Mouse (Mus musculus): ENCODE data around the gene Mapk14. TPM values are rescaled to one million over a fixed set of nuclear protein-coding genes. Genes with fewer than 3 reads are reported as not detected.
A peak's percentile ranks its signal among the peaks of the same experiment; 100 is the strongest.

Mapk14 gene
- polyA plus RNA-seq, 1 experiment = 92.2 TPM

DNA sequence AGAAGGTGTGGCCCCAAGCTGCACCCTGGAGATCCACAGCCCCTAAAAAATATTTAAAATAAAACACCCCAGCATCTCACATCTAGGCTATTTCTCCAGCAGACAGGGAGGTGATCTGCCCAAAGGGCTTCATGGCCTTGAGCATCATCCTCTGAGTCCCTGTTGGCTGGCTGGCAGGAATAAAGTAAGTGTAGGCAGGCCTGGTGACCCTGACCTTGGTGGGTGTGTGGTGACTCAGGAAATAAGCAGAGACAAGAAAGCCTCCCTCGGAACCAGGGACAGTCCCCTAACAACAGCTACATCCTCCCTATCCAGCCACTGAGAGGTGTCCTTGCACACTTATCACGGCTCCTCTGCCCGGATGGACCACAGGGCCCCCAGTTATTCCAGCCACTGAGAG is 89.7 kb downstream of the Mapk14 start:
- Histone ChIP-seq H3K4me1 (ENCODE audit: control insufficient read depth, insufficient read depth, low read length) (no peaks in the 10 kb centered on the region), H3K27me3 (replicated peaks; ENCODE audit: control insufficient read depth, insufficient read depth, low read length) (no peaks in the 10 kb centered on the region), H3K4me3 (ENCODE audit: insufficient read depth, low read depth, low read length) (no peak overlapping the region), H3K27ac (ENCODE audit: insufficient read depth, low read depth, low read length) (no peak overlapping the region), H3K36me3 (ENCODE audit: control insufficient read depth, insufficient read depth, low read length) (no peaks in the 10 kb centered on the region)
- no peak for DNase-seq
- WGBS = 56% methylated on average over 3 of the region's 3 CpGs
- TF ChIP-seq CTCF (conservative IDR thresholded peaks at IDR 0.05; ENCODE audit: insufficient read depth, insufficient read length, low read depth, low read length) (no peak), POLR2A (IDR thresholded peaks at IDR 0.05; ENCODE audit: low read depth, low read length) (no peak)

DNA sequence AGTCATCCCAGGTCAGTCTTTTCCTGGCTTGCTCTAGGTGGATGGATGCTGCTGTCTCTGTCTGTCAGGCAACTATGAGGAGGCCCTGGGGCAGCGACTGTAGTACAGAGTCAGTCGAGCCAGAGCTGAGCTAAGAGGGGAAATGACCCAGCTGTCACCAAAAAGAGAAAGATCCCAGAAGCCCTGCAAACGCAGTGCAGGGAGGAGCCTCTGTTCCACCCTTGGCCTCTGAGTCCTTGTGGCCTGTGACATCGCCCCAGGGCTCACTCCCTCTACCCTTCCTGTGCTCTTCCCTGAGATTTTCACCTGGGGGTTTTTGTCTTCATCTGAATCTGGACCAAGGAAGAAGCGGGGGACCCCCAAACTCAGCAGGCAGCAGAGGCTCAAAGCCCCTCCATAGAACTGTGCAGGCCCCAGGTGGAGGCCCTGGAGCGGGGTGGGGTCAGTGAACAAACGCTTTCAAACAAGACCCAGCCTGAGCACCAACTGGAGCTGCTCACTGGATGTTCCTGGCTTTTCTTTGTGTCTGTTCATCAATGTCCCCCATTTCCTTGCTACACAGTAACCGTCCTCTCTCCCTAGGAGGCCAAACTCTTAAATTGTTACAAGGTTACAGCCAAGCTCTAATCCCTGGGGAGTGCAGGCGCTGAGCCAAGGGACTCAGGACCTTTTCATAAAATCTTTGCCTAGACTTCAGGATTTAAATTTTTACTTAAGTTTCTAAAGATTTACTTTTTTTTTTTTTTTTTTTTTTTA is 90.3 kb downstream of the Mapk14 start:
- Histone ChIP-seq H3K27ac (ENCODE audit: insufficient read depth, low read depth, low read length) (no peak overlapping the region), H3K36me3 (ENCODE audit: control insufficient read depth, insufficient read depth, low read length) (no peaks in the 10 kb centered on the region), H3K4me3 (ENCODE audit: insufficient read depth, low read depth, low read length) (no peak overlapping the region), H3K27me3 (replicated peaks; ENCODE audit: control insufficient read depth, insufficient read depth, low read length) (no peaks in the 10 kb centered on the region), H3K4me1 (ENCODE audit: control insufficient read depth, insufficient read depth, low read length) (no peaks in the 10 kb centered on the region)
- peak; percentile 26 for DNase-seq
- no peak for TF ChIP-seq CTCF (conservative IDR thresholded peaks at IDR 0.05; ENCODE audit: insufficient read depth, insufficient read length, low read depth, low read length)
- TF ChIP-seq POLR2A (IDR thresholded peaks at IDR 0.05; ENCODE audit: low read depth, low read length) = no peak
- WGBS = 66% methylated on average over 9 of the region's 9 CpGs

DNA sequence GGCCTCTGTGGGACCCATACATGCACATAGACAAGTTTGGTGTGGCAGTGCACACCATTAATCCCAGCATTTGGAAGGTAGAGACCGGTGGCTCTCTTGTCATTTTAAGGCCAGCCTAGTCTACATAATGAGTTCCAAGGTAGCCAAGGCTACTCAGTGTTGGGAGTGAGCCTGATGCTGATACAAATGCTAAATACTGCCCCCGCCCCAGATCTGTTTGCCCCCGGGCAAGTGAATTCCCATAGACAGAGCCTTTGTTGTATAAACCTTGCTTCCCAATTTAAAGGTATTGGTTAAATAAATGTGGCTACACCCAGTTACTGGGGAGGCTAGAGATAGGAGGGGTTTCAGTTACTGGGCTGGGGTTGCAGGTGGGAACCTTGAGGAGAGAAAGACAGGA is 93.9 kb downstream of the Mapk14 start:
- WGBS = 93% methylated on average over 3 of the region's 3 CpGs
- Histone ChIP-seq H3K36me3 (ENCODE audit: control insufficient read depth, insufficient read depth, low read length) (no peaks in the 10 kb centered on the region), H3K4me1 (ENCODE audit: control insufficient read depth, insufficient read depth, low read length) (no peaks in the 10 kb centered on the region), H3K4me3 (ENCODE audit: insufficient read depth, low read depth, low read length) (no peak overlapping the region), H3K27ac (ENCODE audit: insufficient read depth, low read depth, low read length) (no peak overlapping the region), H3K27me3 (replicated peaks; ENCODE audit: control insufficient read depth, insufficient read depth, low read length) (no peaks in the 10 kb centered on the region)
- no peak for DNase-seq
- TF ChIP-seq POLR2A (IDR thresholded peaks at IDR 0.05; ENCODE audit: low read depth, low read length) (no peak), CTCF (conservative IDR thresholded peaks at IDR 0.05; ENCODE audit: insufficient read depth, insufficient read length, low read depth, low read length) (no peak)

DNA sequence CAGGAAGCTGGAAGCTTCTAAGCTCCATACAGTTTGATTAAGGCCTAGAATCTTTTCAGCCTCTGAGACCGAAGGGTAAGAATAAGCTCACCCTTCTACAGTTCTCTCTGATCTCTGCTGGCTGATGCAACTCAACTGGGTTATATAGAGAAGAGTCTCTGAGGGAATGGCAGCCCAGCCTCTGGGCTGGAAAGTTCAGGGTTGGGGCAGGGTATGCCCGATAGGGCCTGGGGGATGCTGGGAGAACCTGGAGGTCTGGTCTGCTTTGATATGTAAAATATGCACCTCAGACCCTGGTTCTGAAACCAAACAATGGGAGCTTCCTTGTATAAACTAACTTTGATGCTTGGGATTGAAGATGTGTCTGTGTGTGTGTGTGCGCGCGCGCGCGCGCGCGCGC is 96.4 kb downstream of the Mapk14 start:
- no peak overlapping the region for H3K4me3 ChIP-seq (ENCODE audit: insufficient read depth, low read depth, low read length)
- no peak overlapping the region for H3K27ac ChIP-seq (ENCODE audit: insufficient read depth, low read depth, low read length)
- H3K36me3 ChIP-seq (ENCODE audit: control insufficient read depth, insufficient read depth, low read length) = no peaks in the 10 kb centered on the region
- TF ChIP-seq CTCF (conservative IDR thresholded peaks at IDR 0.05; ENCODE audit: insufficient read depth, insufficient read length, low read depth, low read length) (no peak), POLR2A (IDR thresholded peaks at IDR 0.05; ENCODE audit: low read depth, low read length) (no peak)
- no peaks in the 10 kb centered on the region for H3K4me1 ChIP-seq (ENCODE audit: control insufficient read depth, insufficient read depth, low read length)
- H3K27me3 ChIP-seq (replicated peaks; ENCODE audit: control insufficient read depth, insufficient read depth, low read length) = no peaks in the 10 kb centered on the region
- DNase-seq = no peak
- WGBS = 97% methylated on average over 12 of the region's 12 CpGs

DNA sequence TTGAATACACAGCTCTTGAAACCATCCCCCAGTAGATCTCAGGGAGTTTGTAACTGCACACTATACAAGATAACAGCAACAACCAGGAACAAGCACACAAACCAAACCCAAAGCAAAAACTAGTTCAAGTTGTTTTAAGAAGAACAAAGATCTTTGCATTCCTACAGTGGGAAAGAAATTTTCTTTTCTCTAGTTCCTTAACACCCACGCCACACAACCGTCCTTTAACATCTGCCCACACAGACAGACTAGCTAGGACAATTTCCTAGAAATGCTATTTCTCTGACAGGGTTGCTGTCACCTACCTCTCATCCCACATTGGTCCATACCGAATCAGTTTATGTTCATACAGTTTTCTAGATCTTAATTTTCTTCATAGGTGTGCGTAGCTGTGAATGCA is 105.9 kb downstream of the Mapk14 start:
- DNase-seq = no peak
- Histone ChIP-seq H3K27ac (ENCODE audit: insufficient read depth, low read depth, low read length) (no peak overlapping the region), H3K4me1 (ENCODE audit: control insufficient read depth, insufficient read depth, low read length) (no peaks in the 10 kb centered on the region), H3K36me3 (ENCODE audit: control insufficient read depth, insufficient read depth, low read length) (no peaks in the 10 kb centered on the region), H3K4me3 (ENCODE audit: insufficient read depth, low read depth, low read length) (no peak overlapping the region), H3K27me3 (replicated peaks; ENCODE audit: control insufficient read depth, insufficient read depth, low read length) (no peaks in the 10 kb centered on the region)
- WGBS = 93% methylated on average over 4 of the region's 4 CpGs
- TF ChIP-seq POLR2A (IDR thresholded peaks at IDR 0.05; ENCODE audit: low read depth, low read length) (no peak), CTCF (conservative IDR thresholded peaks at IDR 0.05; ENCODE audit: insufficient read depth, insufficient read length, low read depth, low read length) (no peak)

Other genes with a start within 250 kb of the Mapk14 start
- gene Fkbp5, start 173.8 kb upstream of the Mapk14 start, polyA plus RNA-seq (2012; rRNA removed) = 13.4 and 14.3 TPM in 2 replicates
- gene Armc12, start 160.5 kb upstream of the Mapk14 start, polyA plus RNA-seq (2012; rRNA removed) = 0.20 TPM in 1 of 2 replicates, not detected in the other
- not detected in 2 replicates for gene Clpsl2, start 141.9 kb upstream of the Mapk14 start, polyA plus RNA-seq (2012; rRNA removed)
- 0.35 and 2.0 TPM in 2 replicates for gene Clps, start 130.6 kb upstream of the Mapk14 start, polyA plus RNA-seq (2012; rRNA removed)
- 0.19 and 0.41 TPM in 2 replicates for gene Lhfpl5, start 115.7 kb upstream of the Mapk14 start, polyA plus RNA-seq (2012; rRNA removed)
- 21.5 and 21.6 TPM in 2 replicates for gene Srpk1, start 68.6 kb upstream of the Mapk14 start, polyA plus RNA-seq (2012; rRNA removed)
- 0.86 and 0.91 TPM in 2 replicates for gene Slc26a8, start 1.1 kb upstream of the Mapk14 start, polyA plus RNA-seq (2012; rRNA removed)
- 0.63 and 0.94 TPM in 2 replicates for gene AC170998.1, start 34.8 kb downstream of the Mapk14 start, polyA plus RNA-seq (2012; rRNA removed)
- gene Mapk13, start 78.0 kb downstream of the Mapk14 start, polyA plus RNA-seq (2012; rRNA removed) = 10.5 and 10.9 TPM in 2 replicates
- 30.2 and 31.3 TPM in 2 replicates for gene Brpf3, start 109.8 kb downstream of the Mapk14 start, polyA plus RNA-seq (2012; rRNA removed)
- gene Pnpla1, start 167.1 kb downstream of the Mapk14 start, polyA plus RNA-seq (2012; rRNA removed) = 0.04 TPM in 1 of 2 replicates, not detected in the other
- gene 4930539E08Rik, start 224.0 kb downstream of the Mapk14 start, polyA plus RNA-seq (2012; rRNA removed) = 0.34 and 0.57 TPM in 2 replicates

Data from kidney, adult 2 months (tissue).